Mouse (Mus musculus) forebrain, embryonic 15.5 days (tissue): Measurements from ENCODE around the gene Dnajb5. TPM values are rescaled to one million over a fixed set of nuclear protein-coding genes. Genes with fewer than 3 reads are reported as not detected.

ENCODE experiments used
- ATAC-seq: fragments of 200-750 bp; cut with Nextera tagmentation; replicated peaks from 2 replicates; pipeline ENCODE4 v1.8.0; 2017; ENCODE audit warnings: mild to moderate bottlenecking, moderate TSS enrichment, moderate library complexity
- H3K27ac ChIP-seq: fragments of 300-500 bp; sonication (generic); replicated peaks from 2 replicates; pipeline ENCODE4 v1.5.1; 2015; ENCODE audit warnings: mild to moderate bottlenecking, inconsistent platforms
- H3K27me3 ChIP-seq: fragments of 300-500 bp; sonication (generic); 2 replicates; pipeline ENCODE4 v1.6.1; 2015; ENCODE audit warnings: inconsistent platforms
- H3K36me3 ChIP-seq: fragments of 300-500 bp; sonication (generic); 2 replicates; pipeline ENCODE4 v1.6.1; 2015; ENCODE audit warnings: mild to moderate bottlenecking, inconsistent platforms
- H3K4me1 ChIP-seq: fragments of 300-500 bp; sonication (generic); 2 replicates; pipeline ENCODE4 v1.6.1; 2015; ENCODE audit warnings: inconsistent platforms
- H3K4me2 ChIP-seq: fragments of 300-500 bp; sonication (generic); replicated peaks from 2 replicates; pipeline ENCODE4 v1.6.1; 2015; ENCODE audit warnings: mild to moderate bottlenecking, inconsistent platforms
- H3K4me3 ChIP-seq: fragments of 300-500 bp; sonication (generic); 2 replicates; pipeline ENCODE4 v1.5.1; 2015; ENCODE audit warnings: mild to moderate bottlenecking, inconsistent platforms
- H3K9ac ChIP-seq: fragments of 300-500 bp; sonication (generic); replicated peaks from 2 replicates; pipeline ENCODE4 v1.6.1; 2015; ENCODE audit warnings: mild to moderate bottlenecking, inconsistent platforms
- H3K9me3 ChIP-seq: fragments of 300-500 bp; sonication (generic); 2 replicates; pipeline ENCODE4 v1.6.1; 2016; ENCODE audit warnings: inconsistent platforms
- WGBS: fragments of 180-500 bp; shearing (Covaris S2); methylation state at CpG from one replicate; pipeline ENCODE4 v1.1.7; 2015; ENCODE audit warnings: mixed read lengths; 5-methylcytosine and 5-hydroxymethylcytosine counted together
- polyA plus RNA-seq: library from polyadenylated mRNA; unstranded; fragments of >200 nt; fragmentation: Nextera tagmentation; extraction: Ambion mirVana; gene quantifications from 2 replicates; pipeline ENCODE4 v1.2.1, GENCODE M21; 2015

Gene Dnajb5
- polyA plus RNA-seq, 1 experiment from 2014 or later = 55.1 TPM

DNA sequence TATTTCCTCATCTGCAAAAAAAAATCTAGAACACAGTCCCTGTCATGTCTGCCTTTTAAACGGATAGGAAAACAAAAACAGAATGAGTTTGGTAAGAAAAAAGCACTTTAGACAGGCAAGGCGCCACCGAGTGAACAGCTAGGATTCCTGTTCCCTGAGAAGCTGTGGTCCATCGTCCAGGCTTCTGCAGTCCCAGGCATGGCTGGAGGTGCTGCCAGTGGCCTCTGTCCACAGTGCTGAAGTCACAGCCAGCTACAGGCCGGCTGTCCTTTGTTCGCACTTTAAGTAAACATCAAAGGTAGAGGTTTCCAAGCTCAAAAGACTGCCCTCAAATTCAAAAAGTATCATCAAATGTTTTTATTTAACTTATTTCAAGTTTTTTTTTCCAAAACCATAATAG is 4.6 kb upstream of the Dnajb5 start:
- no peak overlapping the region for H3K9ac ChIP-seq
- H3K27me3 ChIP-seq = no peaks in the 10 kb centered on the region
- H3K4me3 ChIP-seq = no peak overlapping the region
- no peak for ATAC-seq
- peaks cover 61% of the 10 kb centered on the region for H3K4me1 ChIP-seq
- 18% methylated on average over 6 of the region's 6 CpGs for WGBS
- H3K4me2 ChIP-seq = no peak overlapping the region
- H3K9me3 ChIP-seq = no peaks in the 10 kb centered on the region
- no peak overlapping the region for H3K27ac ChIP-seq
- no peaks in the 10 kb centered on the region for H3K36me3 ChIP-seq

DNA sequence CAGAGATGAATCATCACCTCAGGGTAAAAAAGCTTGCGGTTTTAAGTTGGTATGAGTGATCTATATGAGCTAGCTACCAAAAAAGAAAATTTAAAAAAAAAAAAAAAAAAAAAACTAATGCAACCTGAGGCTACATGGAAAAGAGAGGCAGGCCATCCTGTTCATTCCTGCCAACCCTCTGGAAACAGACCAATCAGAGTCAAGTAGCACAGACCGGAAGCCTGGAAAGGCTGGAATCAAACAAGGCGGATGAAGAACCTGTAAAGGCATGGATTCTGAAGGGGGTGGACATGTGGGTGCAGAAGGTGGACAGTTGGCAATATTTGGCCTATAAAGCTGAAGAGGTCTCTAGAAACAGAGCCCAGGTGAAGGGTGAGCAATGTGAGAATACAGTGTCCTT is 4.2 kb upstream of the Dnajb5 start:
- H3K27me3 ChIP-seq = no peaks in the 10 kb centered on the region
- H3K4me2 ChIP-seq = no peak overlapping the region
- peaks cover 64% of the 10 kb centered on the region for H3K4me1 ChIP-seq
- ATAC-seq = no peak
- H3K27ac ChIP-seq = no peak overlapping the region
- H3K9ac ChIP-seq = no peak overlapping the region
- WGBS = 85% methylated on average over 3 of the region's 3 CpGs
- H3K4me3 ChIP-seq = no peak overlapping the region
- no peaks in the 10 kb centered on the region for H3K9me3 ChIP-seq
- H3K36me3 ChIP-seq = no peaks in the 10 kb centered on the region

DNA sequence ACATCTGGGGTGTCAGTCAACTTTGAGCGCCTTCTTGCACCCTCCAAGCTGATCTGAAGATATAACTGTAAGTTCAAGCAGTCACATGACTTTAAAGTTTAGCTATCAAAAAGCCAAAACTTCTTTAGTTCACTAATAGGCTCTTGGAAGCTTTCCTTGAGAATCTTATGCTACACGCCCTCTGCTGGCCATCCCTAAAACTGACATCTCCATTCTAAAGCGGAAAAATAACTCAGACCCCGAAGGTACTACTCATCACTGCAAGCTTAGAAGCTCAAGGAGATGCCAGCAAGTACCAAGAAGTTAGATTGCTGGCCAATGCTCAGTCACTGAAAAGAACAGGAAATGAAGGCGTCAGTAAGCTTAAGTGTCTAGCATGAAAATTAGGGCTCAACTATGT is 3.7 kb upstream of the Dnajb5 start:
- ATAC-seq = no peak
- no peaks in the 10 kb centered on the region for H3K36me3 ChIP-seq
- WGBS = 10% methylated on average over 5 of the region's 5 CpGs
- H3K4me1 ChIP-seq = peaks cover 69% of the 10 kb centered on the region
- no peaks in the 10 kb centered on the region for H3K27me3 ChIP-seq
- H3K4me2 ChIP-seq = peak overlapping the region; percentile 34; the same call in 1 of the 2 replicates
- no peak overlapping the region for H3K4me3 ChIP-seq
- no peaks in the 10 kb centered on the region for H3K9me3 ChIP-seq
- no peak overlapping the region for H3K9ac ChIP-seq
- peak overlapping the region; percentile 98 for H3K27ac ChIP-seq

DNA sequence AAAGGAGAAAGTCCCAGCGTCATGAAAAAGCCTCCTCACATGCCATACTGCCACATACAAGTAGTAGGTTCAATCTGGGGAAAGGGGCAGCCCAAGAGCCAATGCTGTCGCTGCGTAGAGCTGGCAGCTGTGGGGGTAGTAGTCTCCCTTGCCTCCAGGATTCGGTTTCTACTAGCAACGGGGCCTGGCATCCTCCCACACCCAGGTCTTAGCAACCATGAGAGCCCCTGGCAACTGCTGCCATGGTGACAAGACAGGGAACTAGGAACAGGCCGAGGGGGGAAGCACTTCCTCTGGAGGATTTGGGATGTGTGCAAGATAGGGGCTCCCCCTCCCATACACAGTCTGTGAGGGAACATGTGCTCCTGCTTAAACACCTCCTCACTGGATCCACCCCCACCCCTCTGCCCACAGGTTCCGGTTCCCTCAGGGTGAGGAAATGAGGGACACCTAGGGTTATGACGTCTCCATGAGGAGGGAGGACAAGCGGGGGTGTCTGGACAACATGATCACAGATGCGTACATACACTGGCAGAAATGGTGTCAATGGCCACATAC is 2.8 kb upstream of the Dnajb5 start:
- Histone ChIP-seq H3K4me1 (peaks cover 78% of the 10 kb centered on the region), H3K9me3 (no peaks in the 10 kb centered on the region), H3K27me3 (no peaks in the 10 kb centered on the region), H3K27ac (peak overlapping the region; percentile 98), H3K4me3 (0 out of 2 replicates have a peak overlapping the region, but pooled peaks have one; percentile 4), H3K4me2 (peak overlapping the region; percentile 34), H3K36me3 (no peaks in the 10 kb centered on the region), H3K9ac (no peak overlapping the region; the same call in 1 of the 2 replicates)
- WGBS = 22% methylated on average over 10 of the region's 10 CpGs
- ATAC-seq = peak; percentile 49

DNA sequence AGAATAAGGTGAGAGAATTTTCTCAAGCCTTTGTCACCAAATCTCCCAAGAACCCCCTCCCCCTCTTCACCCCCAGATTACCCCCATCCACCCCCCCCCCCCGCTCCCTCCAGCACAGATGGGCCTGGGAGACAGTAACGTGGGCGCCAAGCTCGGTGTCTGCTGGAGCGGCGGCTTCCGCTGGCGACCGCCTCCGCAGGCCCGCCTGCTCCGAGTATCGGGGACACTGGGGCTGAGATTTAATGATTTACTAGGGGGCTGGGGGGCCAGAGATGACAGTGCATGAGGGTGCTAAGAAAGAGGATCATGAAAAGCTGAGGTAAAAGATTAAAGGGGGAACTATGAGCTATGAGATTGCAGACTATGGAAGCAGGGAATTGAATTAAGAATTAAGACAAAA is 1.1 kb upstream of the Dnajb5 start:
- 44% methylated on average over 13 of the region's 13 CpGs for WGBS
- H3K4me1 ChIP-seq = peaks cover 82% of the 10 kb centered on the region
- no peak for ATAC-seq

DNA sequence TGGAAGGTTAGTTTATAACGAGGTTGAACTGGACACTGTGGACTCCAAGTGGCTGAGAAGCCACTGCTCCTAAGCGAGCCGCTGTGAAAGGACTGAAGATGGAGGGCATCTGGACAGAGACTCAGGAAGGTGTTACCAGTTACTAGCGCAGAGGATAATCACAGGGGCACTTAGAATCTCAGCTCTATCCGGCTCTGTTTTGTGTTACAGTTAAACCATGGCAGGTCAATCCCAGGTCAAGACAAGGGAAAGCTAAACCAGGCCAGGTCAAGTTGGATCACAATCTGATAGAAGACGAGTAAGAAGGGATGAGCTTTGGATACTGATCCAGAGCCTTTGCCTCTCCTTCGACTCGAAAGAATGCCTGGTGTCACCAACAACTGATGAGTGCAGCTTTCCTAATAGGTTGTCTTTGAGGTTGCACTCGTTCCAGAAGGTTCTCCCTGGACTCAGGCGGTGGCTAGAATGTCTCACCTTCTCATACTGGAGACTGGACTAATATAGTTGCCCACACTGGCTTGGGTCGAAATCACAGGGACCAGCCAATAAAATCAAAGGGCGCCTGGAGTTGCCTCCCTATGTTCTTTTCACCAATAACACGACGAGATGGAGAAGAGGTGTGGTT is 451 bp upstream of the Dnajb5 start:
- Histone ChIP-seq H3K4me2 (peak overlapping the region; percentile 96), H3K9ac (peak overlapping the region; percentile 99; the same call in 1 of the 2 replicates), H3K4me3 (peak overlapping the region; percentile 92), H3K27me3 (no peaks in the 10 kb centered on the region), H3K4me1 (peaks cover 82% of the 10 kb centered on the region), H3K27ac (peak overlapping the region; percentile 98), H3K9me3 (no peaks in the 10 kb centered on the region), H3K36me3 (no peaks in the 10 kb centered on the region)
- WGBS = 16% methylated on average over 14 of the region's 14 CpGs
- ATAC-seq = no peak

More for the DNA sequence above, 1.1 kb upstream of the Dnajb5 start:
- H3K4me2 ChIP-seq = peak overlapping the region; percentile 96; the same call in 1 of the 2 replicates
- no peaks in the 10 kb centered on the region for H3K9me3 ChIP-seq
- H3K9ac ChIP-seq = no peak overlapping the region
- H3K4me3 ChIP-seq = no peak overlapping the region
- no peaks in the 10 kb centered on the region for H3K27me3 ChIP-seq
- peak overlapping the region; percentile 98 for H3K27ac ChIP-seq
- no peaks in the 10 kb centered on the region for H3K36me3 ChIP-seq

DNA sequence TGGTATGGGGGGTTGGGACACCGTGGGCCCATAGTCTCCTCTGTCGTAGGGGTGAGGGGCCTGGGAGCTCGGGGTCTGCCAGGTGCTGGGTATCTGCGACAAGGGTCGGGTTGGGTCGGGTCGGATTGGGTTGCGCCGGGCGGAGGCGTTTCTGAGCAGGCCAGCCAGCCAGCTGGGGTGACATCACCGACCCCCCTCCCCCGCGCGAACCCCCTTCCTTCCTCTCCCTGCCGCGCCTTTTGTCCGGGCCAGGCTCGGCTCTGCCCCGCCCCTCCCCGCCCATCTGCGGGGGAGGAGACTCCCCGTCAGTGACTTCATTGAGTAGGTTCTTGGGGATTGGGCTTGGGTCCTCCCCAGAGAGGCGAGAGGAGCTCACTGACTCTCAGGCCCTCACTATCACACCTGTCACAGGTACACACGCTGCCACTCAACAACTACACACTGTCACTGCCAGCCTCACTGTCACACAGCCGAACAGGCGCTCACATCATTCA is 498 bp downstream of the Dnajb5 start:
- under 1% methylated on average over 22 of the region's 27 CpGs for WGBS
- Histone ChIP-seq H3K4me2 (peak overlapping the region; percentile 96), H3K36me3 (no peaks in the 10 kb centered on the region; the same call in 1 of the 2 replicates), H3K9me3 (no peaks in the 10 kb centered on the region), H3K27ac (peak overlapping the region; percentile 98), H3K27me3 (no peaks in the 10 kb centered on the region), H3K4me3 (peak overlapping the region; percentile 92), H3K9ac (peak overlapping the region; percentile 99), H3K4me1 (peaks cover 87% of the 10 kb centered on the region)
- peak; percentile 53 for ATAC-seq

DNA sequence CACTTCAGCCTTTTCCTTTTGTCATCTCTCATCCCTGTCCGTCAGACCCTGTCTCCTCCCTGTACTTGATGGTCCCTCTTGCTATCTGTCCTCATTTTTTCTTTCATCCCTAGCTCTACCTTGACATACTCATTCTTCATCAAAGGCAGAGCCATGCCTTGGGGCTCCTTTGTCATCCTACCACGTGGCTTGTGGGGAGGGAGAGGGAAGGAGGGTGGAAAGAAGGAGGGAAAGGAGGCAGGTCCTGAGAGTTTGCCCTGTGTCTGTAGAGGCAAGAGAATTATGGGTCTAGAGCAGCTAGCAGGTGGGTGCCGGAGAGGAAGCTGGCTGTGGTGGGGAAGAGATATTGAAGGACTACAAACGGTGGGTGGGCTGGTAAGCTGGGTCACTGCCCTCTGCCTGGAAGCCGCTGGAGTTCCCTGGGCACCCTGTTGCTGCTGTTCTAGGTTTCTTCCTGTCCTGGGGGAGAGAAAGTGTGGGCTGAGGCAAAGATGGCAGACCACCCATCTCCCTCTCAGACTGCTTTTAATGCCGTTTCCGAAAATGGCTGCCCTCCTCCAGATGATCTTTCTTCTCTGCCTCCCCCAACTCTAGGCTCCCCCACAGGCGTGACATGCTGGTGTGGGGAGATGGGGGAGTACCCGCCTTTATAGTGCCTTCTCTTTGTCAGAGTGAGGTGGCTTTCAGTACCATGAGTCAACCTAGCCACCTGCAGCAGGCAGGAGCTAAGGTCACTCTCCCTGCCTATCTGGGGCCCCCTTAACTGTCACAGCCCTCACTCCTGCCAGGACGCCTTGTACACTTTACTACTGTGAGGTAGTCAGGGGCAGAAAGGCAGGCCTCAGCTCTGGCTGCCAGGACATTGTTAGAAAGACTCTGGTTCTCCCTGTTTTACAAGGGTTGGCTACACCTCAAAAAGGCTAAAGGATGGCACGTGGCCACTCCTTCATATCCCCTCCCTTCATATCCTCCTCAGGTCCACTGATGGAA is 1.9 kb downstream of the Dnajb5 start:
- H3K4me2 ChIP-seq = peak overlapping the region; percentile 96
- 47% methylated on average over 11 of the region's 11 CpGs for WGBS

DNA sequence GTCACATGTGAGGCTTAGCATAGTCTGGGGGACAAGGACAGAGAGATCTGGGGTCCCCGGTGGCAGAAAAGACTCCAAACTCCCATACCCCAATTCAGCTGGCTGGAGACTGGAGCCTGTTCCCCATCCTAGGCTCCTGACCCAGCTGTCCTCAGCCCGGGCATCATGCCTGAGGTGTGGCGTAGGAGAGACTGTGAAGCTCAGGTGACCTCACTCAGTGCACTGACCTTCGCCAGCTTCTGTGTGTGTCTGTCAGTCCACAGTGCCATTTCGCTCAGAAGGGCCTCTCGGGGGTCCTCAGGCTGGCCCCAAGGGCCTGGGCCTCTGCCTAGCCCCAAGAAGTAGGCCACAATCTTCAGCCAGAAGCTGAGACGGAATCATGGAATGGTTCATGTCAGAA is 2.9 kb downstream of the Dnajb5 start:
- Histone ChIP-seq H3K4me1 (peaks cover 70% of the 10 kb centered on the region), H3K27me3 (no peaks in the 10 kb centered on the region), H3K9ac (peak overlapping the region; percentile 99), H3K36me3 (peaks cover 17% of the 10 kb centered on the region), H3K9me3 (no peaks in the 10 kb centered on the region), H3K4me2 (peak overlapping the region; percentile 96), H3K27ac (peak overlapping the region; percentile 98), H3K4me3 (peak overlapping the region; percentile 92)
- no peak for ATAC-seq
- WGBS = 83% methylated on average over 7 of the region's 7 CpGs

More for the DNA sequence above, 1.9 kb downstream of the Dnajb5 start:
- Histone ChIP-seq H3K4me1 (peaks cover 80% of the 10 kb centered on the region), H3K27me3 (no peaks in the 10 kb centered on the region), H3K9ac (peak overlapping the region; percentile 99), H3K27ac (peak overlapping the region; percentile 98), H3K4me3 (peak overlapping the region; percentile 92), H3K9me3 (no peaks in the 10 kb centered on the region), H3K36me3 (peaks cover 6% of the 10 kb centered on the region)
- ATAC-seq = no peak

DNA sequence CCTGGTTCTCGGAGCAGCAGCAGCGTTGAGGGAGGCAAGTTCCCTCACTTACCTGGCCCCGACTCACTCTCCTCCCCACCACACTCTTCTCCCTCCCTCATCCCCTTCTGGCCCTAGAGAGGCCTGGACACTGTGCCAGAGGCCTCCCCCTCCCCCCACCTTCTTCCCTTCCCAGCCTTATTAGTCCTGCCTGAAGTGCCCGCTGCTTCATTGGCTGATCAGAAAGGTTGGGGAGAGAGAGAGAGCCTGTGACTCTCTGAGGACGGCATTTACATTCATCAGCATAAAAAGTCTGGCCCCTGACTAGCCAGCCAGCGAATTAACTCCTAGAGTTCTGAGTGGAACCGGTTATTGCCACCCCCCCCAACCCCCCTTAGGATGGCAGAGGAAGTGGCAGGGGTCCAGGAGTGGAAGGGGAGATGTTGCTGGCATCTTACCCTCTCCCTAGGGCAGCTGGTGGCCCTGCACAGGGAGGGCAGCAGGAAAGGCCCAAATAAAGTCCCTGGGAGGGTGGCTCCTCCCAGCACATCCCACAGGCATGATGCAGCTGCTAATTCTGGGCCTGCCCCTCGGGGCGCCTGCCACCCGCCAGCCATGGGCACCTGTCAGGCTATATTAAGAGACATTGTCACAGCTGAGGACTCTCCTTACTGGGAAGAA is 4.0 kb downstream of the Dnajb5 start:
- peak overlapping the region; percentile 96 for H3K4me2 ChIP-seq
- ATAC-seq = no peak
- no peaks in the 10 kb centered on the region for H3K9me3 ChIP-seq
- peaks cover 27% of the 10 kb centered on the region for H3K36me3 ChIP-seq
- H3K27ac ChIP-seq = peak overlapping the region; percentile 98
- H3K9ac ChIP-seq = peak overlapping the region; percentile 99
- peaks cover 60% of the 10 kb centered on the region for H3K4me1 ChIP-seq
- H3K27me3 ChIP-seq = no peaks in the 10 kb centered on the region
- 5% methylated on average over 10 of the region's 10 CpGs for WGBS
- peak overlapping the region; percentile 92 for H3K4me3 ChIP-seq

DNA sequence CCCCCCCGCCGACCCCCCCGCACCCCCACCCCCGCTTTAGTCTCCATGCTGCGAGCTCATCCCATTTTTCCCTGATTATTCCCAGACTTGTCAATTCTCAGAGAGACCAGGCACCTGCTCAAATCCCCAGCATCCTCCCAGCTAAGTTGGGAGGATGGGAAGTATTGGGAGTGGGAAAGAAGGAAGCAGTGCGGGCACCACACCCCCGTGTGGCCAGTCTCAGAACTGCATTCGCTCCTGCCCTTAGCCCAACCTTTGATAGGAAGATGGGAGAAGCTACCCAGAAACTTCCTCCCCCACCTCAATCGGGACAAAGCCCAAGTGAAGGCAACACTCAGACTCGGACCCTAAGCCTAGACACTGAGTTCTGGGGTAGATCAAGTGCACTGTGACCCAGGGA is 4.7 kb downstream of the Dnajb5 start:
- Histone ChIP-seq H3K36me3 (peaks cover 31% of the 10 kb centered on the region), H3K4me2 (peak overlapping the region; percentile 96), H3K9ac (peak overlapping the region; percentile 99; the same call in 1 of the 2 replicates), H3K4me3 (peak overlapping the region; percentile 92; the same call in 1 of the 2 replicates), H3K9me3 (no peaks in the 10 kb centered on the region), H3K4me1 (peaks cover 52% of the 10 kb centered on the region), H3K27me3 (no peaks in the 10 kb centered on the region), H3K27ac (peak overlapping the region; percentile 98)
- ATAC-seq = no peak
- under 1% methylated on average over 10 of the region's 10 CpGs for WGBS
